Mouse (Mus musculus) lung, embryonic 15.5 days (tissue): ENCODE measurements around the gene Pik3r3. TPM values are rescaled to one million over a fixed set of nuclear protein-coding genes. Genes with fewer than 3 reads are reported as not detected.

Experiments
- ATAC-seq: fragments of 200-750 bp; cut with Nextera tagmentation; 2 replicates; pipeline ENCODE4 v1.8.0; 2017; ENCODE audit warnings: moderate number of reproducible peaks, borderline replicate concordance; ENCODE audit not compliant: low FRiP score, low TSS enrichment; ENCODE audit errors: extremely low read depth
- H3K27ac ChIP-seq: fragments of 300-500 bp; sonication (generic); 2 replicates; pipeline ENCODE4 v1.5.1; 2015; ENCODE audit warnings: moderate library complexity, mild to moderate bottlenecking, inconsistent platforms
- H3K27me3 ChIP-seq: fragments of 300-500 bp; sonication (generic); 2 replicates; pipeline ENCODE4 v1.6.1; 2015; ENCODE audit warnings: inconsistent platforms
- H3K36me3 ChIP-seq: fragments of 300-500 bp; sonication (generic); 2 replicates; pipeline ENCODE4 v1.6.1; 2015; ENCODE audit warnings: inconsistent platforms
- H3K4me1 ChIP-seq: fragments of 300-500 bp; sonication (generic); 2 replicates; pipeline ENCODE4 v1.6.1; 2015; ENCODE audit warnings: inconsistent platforms
- H3K4me2 ChIP-seq: fragments of 300-500 bp; sonication (generic); 2 replicates; pipeline ENCODE4 v1.6.1; 2015; ENCODE audit warnings: inconsistent platforms, mild to moderate bottlenecking, moderate library complexity
- H3K4me3 ChIP-seq: fragments of 300-500 bp; sonication (generic); 2 replicates; pipeline ENCODE4 v1.5.1; 2015; ENCODE audit warnings: mild to moderate bottlenecking, inconsistent platforms
- H3K9ac ChIP-seq: fragments of 300-500 bp; sonication (generic); 2 replicates; pipeline ENCODE4 v1.6.1; 2015; ENCODE audit warnings: inconsistent platforms
- H3K9me3 ChIP-seq: fragments of 300-500 bp; sonication (generic); 2 replicates; pipeline ENCODE4 v1.6.1; 2016; ENCODE audit warnings: inconsistent platforms
- WGBS: fragments of 180-500 bp; shearing (Covaris S2); methylation state at CpG from one replicate; pipeline ENCODE4 v1.1.7; 2015; 5-methylcytosine and 5-hydroxymethylcytosine counted together
- polyA plus RNA-seq: library from polyadenylated mRNA; unstranded; fragments of >200 nt; fragmentation: Nextera tagmentation; extraction: Ambion mirVana; gene quantifications from 2 replicates; pipeline ENCODE4 v1.2.1, GENCODE M21; 2015

Pik3r3 gene
- polyA plus RNA-seq = 24.5 and 24.6 TPM in 2 replicates

- peak; percentile 100 for ATAC-seq
- Histone ChIP-seq H3K36me3 (no peaks in the 10 kb centered on the region), H3K9me3 (no peaks in the 10 kb centered on the region), H3K9ac (peak within 1 kb of the TSS; percentile 86), H3K4me2 (peak within 1 kb of the TSS; percentile 68), H3K27me3 (no peaks in the 10 kb centered on the region), H3K27ac (peak within 1 kb of the TSS; percentile 99), H3K4me3 (peak within 1 kb of the TSS; percentile 69), H3K4me1 (peaks cover 7% of the 10 kb centered on the region; the same call in 1 of the 2 replicates)
- under 1% methylated on average over 53 of the region's 53 CpGs for WGBS
Observed at GRCm38 (mm10) chr4:116221140-116221851, at the start of gene Pik3r3. Gene Pik3r3 (plus strand): TSS chr4:116221618.

- 80% methylated on average over 6 of the region's 6 CpGs for WGBS
- peak within 1 kb of the TSS; percentile 12; the same call in 1 of the 2 replicates for H3K27ac ChIP-seq
Observed at GRCm38 (mm10) chr4:116173072-116173471, 48.3 kb upstream of the Pik3r3 start, which contains the start of the genes 1700042G07Rik and Gm49337. Gene 1700042G07Rik (plus strand): TSS chr4:116173372. Gene Gm49337 (plus strand): TSS chr4:116173384.

GRCm38 (mm10) chr4:116173752-116174151 is 47.7 kb upstream of the Pik3r3 start:
- Histone ChIP-seq H3K27ac (peak overlapping the region; percentile 12; the same call in 1 of the 2 replicates), H3K4me3 (no peak overlapping the region), H3K9ac (no peak overlapping the region)

More at GRCm38 (mm10) chr4:116173072-116173471, 48.3 kb upstream of the Pik3r3 start, which contains the start of the genes 1700042G07Rik and Gm49337:
- ATAC-seq = no peak
- H3K9me3 ChIP-seq = no peaks in the 10 kb centered on the region
- no peaks in the 10 kb centered on the region for H3K36me3 ChIP-seq
- no peak within 1 kb of the TSS for H3K9ac ChIP-seq
- H3K4me1 ChIP-seq = peaks cover 35% of the 10 kb centered on the region
- no peaks in the 10 kb centered on the region for H3K27me3 ChIP-seq
- H3K4me2 ChIP-seq = no peak within 1 kb of the TSS
- H3K4me3 ChIP-seq = no peak within 1 kb of the TSS

GRCm38 (mm10) chr4:116174466-116175116 is 46.8 kb upstream of the Pik3r3 start:
- WGBS = 29% methylated on average over 6 of the region's 6 CpGs
- Histone ChIP-seq H3K4me2 (no peak overlapping the region), H3K4me1 (peaks cover 35% of the 10 kb centered on the region), H3K9me3 (no peaks in the 10 kb centered on the region), H3K27ac (peak overlapping the region; percentile 96), H3K27me3 (no peaks in the 10 kb centered on the region), H3K9ac (no peak overlapping the region), H3K4me3 (no peak overlapping the region), H3K36me3 (no peaks in the 10 kb centered on the region)
- ATAC-seq = no peak

More at GRCm38 (mm10) chr4:116173752-116174151, 47.7 kb upstream of the Pik3r3 start:
- Histone ChIP-seq H3K27me3 (no peaks in the 10 kb centered on the region), H3K9me3 (no peaks in the 10 kb centered on the region), H3K4me1 (peaks cover 35% of the 10 kb centered on the region), H3K36me3 (no peaks in the 10 kb centered on the region), H3K4me2 (no peak overlapping the region)
- no peak for ATAC-seq
- 80% methylated on average over 4 of the region's 4 CpGs for WGBS

GRCm38 (mm10) chr4:116175136-116175535 is 46.3 kb upstream of the Pik3r3 start:
- peaks cover 35% of the 10 kb centered on the region for H3K4me1 ChIP-seq
- H3K9ac ChIP-seq = no peak overlapping the region
- ATAC-seq = no peak
- peak overlapping the region; percentile 96 for H3K27ac ChIP-seq
- H3K4me2 ChIP-seq = no peak overlapping the region
- H3K9me3 ChIP-seq = no peaks in the 10 kb centered on the region
- H3K27me3 ChIP-seq = no peaks in the 10 kb centered on the region
- H3K4me3 ChIP-seq = no peak overlapping the region
- no peaks in the 10 kb centered on the region for H3K36me3 ChIP-seq

GRCm38 (mm10) chr4:116175711-116176542 is 45.5 kb upstream of the Pik3r3 start:
- H3K4me3 ChIP-seq = peak overlapping the region; percentile 25
- ATAC-seq = peak; percentile 29; the same call in 1 of the 2 replicates

GRCm38 (mm10) chr4:116176543-116176988 is 44.9 kb upstream of the Pik3r3 start:
- peak; percentile 92 for ATAC-seq
- H3K9ac ChIP-seq = peak overlapping the region; percentile 14; the same call in 1 of the 2 replicates
- H3K27ac ChIP-seq = peak overlapping the region; percentile 96
- H3K9me3 ChIP-seq = no peaks in the 10 kb centered on the region
- peak overlapping the region; percentile 52 for H3K4me2 ChIP-seq
- H3K4me1 ChIP-seq = peaks cover 35% of the 10 kb centered on the region
- H3K4me3 ChIP-seq = peak overlapping the region; percentile 25
- H3K27me3 ChIP-seq = no peaks in the 10 kb centered on the region
- WGBS = 14% methylated on average over 10 of the region's 10 CpGs
- no peaks in the 10 kb centered on the region for H3K36me3 ChIP-seq

More at GRCm38 (mm10) chr4:116175711-116176542, 45.5 kb upstream of the Pik3r3 start:
- H3K4me1 ChIP-seq = peaks cover 35% of the 10 kb centered on the region
- peak overlapping the region; percentile 14; the same call in 1 of the 2 replicates for H3K9ac ChIP-seq
- H3K36me3 ChIP-seq = no peaks in the 10 kb centered on the region
- H3K4me2 ChIP-seq = peak overlapping the region; percentile 52
- WGBS = 32% methylated on average over 7 of the region's 7 CpGs
- H3K27ac ChIP-seq = peak overlapping the region; percentile 96
- no peaks in the 10 kb centered on the region for H3K27me3 ChIP-seq
- H3K9me3 ChIP-seq = no peaks in the 10 kb centered on the region

GRCm38 (mm10) chr4:116177140-116177539 is 44.3 kb upstream of the Pik3r3 start:
- Histone ChIP-seq H3K4me3 (peak overlapping the region; percentile 25; the same call in 1 of the 2 replicates), H3K27ac (peak overlapping the region; percentile 96), H3K36me3 (no peaks in the 10 kb centered on the region), H3K4me1 (peaks cover 35% of the 10 kb centered on the region), H3K9ac (no peak overlapping the region), H3K4me2 (peak overlapping the region; percentile 52), H3K27me3 (no peaks in the 10 kb centered on the region), H3K9me3 (no peaks in the 10 kb centered on the region)
- ATAC-seq = peak; percentile 64; the same call in 1 of the 2 replicates
- WGBS = 20% methylated on average over 5 of the region's 5 CpGs

- Histone ChIP-seq H3K9ac (no peak overlapping the region), H3K4me3 (no peak overlapping the region), H3K4me1 (peaks cover 17% of the 10 kb centered on the region), H3K36me3 (no peaks in the 10 kb centered on the region), H3K27ac (no peak overlapping the region), H3K9me3 (no peaks in the 10 kb centered on the region), H3K4me2 (no peak overlapping the region), H3K27me3 (no peaks in the 10 kb centered on the region)
- no peak for ATAC-seq
- WGBS = 49% methylated on average over 3 of the region's 3 CpGs
Observed at GRCm38 (mm10) chr4:116182079-116182478, 39.3 kb upstream of the Pik3r3 start.

GRCm38 (mm10) chr4:116182745-116183144 is 38.7 kb upstream of the Pik3r3 start:
- Histone ChIP-seq H3K36me3 (no peaks in the 10 kb centered on the region), H3K27ac (no peak overlapping the region), H3K4me1 (0 out of 2 replicates have a peak, but pooled peaks cover 12% of the 10 kb centered on the region), H3K4me3 (no peak overlapping the region), H3K27me3 (no peaks in the 10 kb centered on the region), H3K4me2 (peak overlapping the region; percentile 46), H3K9ac (no peak overlapping the region), H3K9me3 (no peaks in the 10 kb centered on the region)
- WGBS = 5% methylated on average over 12 of the region's 12 CpGs
- peak; percentile 29; the same call in 1 of the 2 replicates for ATAC-seq

- Histone ChIP-seq H3K27me3 (no peaks in the 10 kb centered on the region), H3K36me3 (no peaks in the 10 kb centered on the region), H3K4me2 (no peak overlapping the region), H3K9ac (no peak overlapping the region), H3K4me1 (0 out of 2 replicates have a peak, but pooled peaks cover 9% of the 10 kb centered on the region), H3K9me3 (no peaks in the 10 kb centered on the region), H3K27ac (no peak overlapping the region), H3K4me3 (no peak overlapping the region)
- WGBS = 84% methylated on average over 4 of the region's 4 CpGs
- ATAC-seq = no peak
Observed at GRCm38 (mm10) chr4:116185083-116185482, 36.3 kb upstream of the Pik3r3 start.
